10 mouse cellular contexts compared by ENCODE assay signal in the genomic region with DNA sequence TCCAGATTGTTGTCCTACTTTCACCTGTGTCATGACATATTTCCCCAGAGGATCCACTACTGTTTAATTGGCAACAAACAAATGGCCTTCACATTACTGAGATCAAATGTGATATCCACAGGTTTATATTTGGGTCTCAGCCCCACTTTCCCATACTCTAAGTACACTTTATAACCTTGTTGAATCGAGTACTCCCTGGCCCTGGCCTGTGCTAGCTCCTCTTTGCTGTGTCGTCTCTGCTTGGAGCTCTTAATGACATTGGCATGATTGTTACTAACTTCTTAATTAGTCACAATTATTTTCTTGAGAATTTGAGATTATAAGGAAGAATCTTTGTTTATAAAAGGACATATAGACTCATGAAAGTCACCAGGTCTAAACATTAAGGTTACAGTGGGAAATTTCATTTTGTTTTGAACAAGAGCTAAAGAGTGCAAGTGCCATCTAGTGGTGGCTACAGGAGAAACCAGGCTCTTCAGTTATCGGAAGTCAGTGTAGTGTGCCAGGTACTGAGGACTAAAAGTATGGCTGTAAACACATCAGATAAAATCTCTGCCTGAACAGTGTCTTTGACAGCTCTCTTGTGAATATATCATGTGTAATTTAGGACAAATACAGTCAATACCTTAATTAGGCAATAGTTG. TPM values are rescaled to one million over a fixed set of nuclear protein-coding genes. Genes with fewer than 3 reads are reported as not detected.
DNase-seq lines count a peak whose midpoint lies in the region; ATAC-seq lines count a peak whose summit lies in the region.
"Had no signal": no experiment of that assay in that cellular context is flagged by ENCODE, and none has a peak within 500 bp of the region (broad histone marks: within the 10 kb centered on the region; RNA-seq: fewer than 3 reads in every experiment).

No protein-coding gene starts in this region.

- 54% methylated on average over 3 of the region's 3 CpGs for WGBS in neural tube, embryonic 11.5 days
- 61% methylated on average over 3 of the region's 3 CpGs for WGBS in hindbrain, embryonic 15.5 days

- H3K9ac ChIP-seq in neural tube, embryonic 11.5 days (ENCODE audit: low read length), result no peak overlapping the region
- no peak overlapping the region for H3K9ac ChIP-seq in hindbrain, embryonic 15.5 days

- no peaks in the 10 kb centered on the region for H3K4me1 ChIP-seq in neural tube, embryonic 11.5 days (ENCODE audit: control insufficient read depth, insufficient read depth, low read length)
- no peaks in the 10 kb centered on the region for H3K4me1 ChIP-seq in hindbrain, embryonic 15.5 days (replicated peaks)

- H3K27me3 ChIP-seq in neural tube, embryonic 11.5 days (ENCODE audit: control insufficient read depth, insufficient read depth, low read length), result no peaks in the 10 kb centered on the region
- no peaks in the 10 kb centered on the region for H3K27me3 ChIP-seq in hindbrain, embryonic 15.5 days

- no peak overlapping the region for H3K27ac ChIP-seq in neural tube, embryonic 11.5 days (ENCODE audit: low read depth, low read length)
- no peak overlapping the region for H3K27ac ChIP-seq in hindbrain, embryonic 15.5 days (replicated peaks)

- H3K4me3 ChIP-seq in neural tube, embryonic 11.5 days (ENCODE audit: low read depth, low read length), result no peak overlapping the region
- no peak overlapping the region for H3K4me3 ChIP-seq in hindbrain, embryonic 15.5 days

- H3K36me3 ChIP-seq in neural tube, embryonic 11.5 days (ENCODE audit: control insufficient read depth, insufficient read depth, low read length), result no peaks in the 10 kb centered on the region
- no peaks in the 10 kb centered on the region for H3K36me3 ChIP-seq in hindbrain, embryonic 15.5 days
- H3K36me3 ChIP-seq: G1E had no signal

- H3K9me3 ChIP-seq in neural tube, embryonic 11.5 days (ENCODE audit: control insufficient read depth, low read length), result no peaks in the 10 kb centered on the region
- no peaks in the 10 kb centered on the region for H3K9me3 ChIP-seq in hindbrain, embryonic 15.5 days

- H3K4me2 ChIP-seq in neural tube, embryonic 11.5 days (ENCODE audit: low read depth), result no peak overlapping the region
- no peak overlapping the region for H3K4me2 ChIP-seq in hindbrain, embryonic 15.5 days

- DNase-seq in cerebellum, postnatal 14 days, result peak; percentile 21 to 30
- DNase-seq in cerebellum, adult 9-11 months, result no peak
- DNase-seq in neural tube, embryonic 11.5 days (ENCODE audit: low spot score), result peak; percentile 20
- DNase-seq in neural tube, embryonic 10.5 days (ENCODE audit: extremely low spot score, low spot score), result no peak
- DNase-seq in cerebellum, adult 8-10 months, result no peak
- no peak for DNase-seq in yolk sac, embryonic 10.5 days (ENCODE audit: low spot score)

- no peak for ATAC-seq in neural tube, embryonic 11.5 days (ENCODE audit: insufficient read depth, low FRiP score, low TSS enrichment)
- peak; percentile 66; the same call in 1 of the 2 replicates for ATAC-seq in hindbrain, embryonic 15.5 days (ENCODE audit: low FRiP score, low read depth)
- peak; percentile 80 for ATAC-seq in megakaryocyte-erythroid progenitor cell, adult 5-6 weeks (replicated peaks; ENCODE audit: low FRiP score, low TSS enrichment, poor library complexity, severe bottlenecking)

RNA-seq across cellular contexts. Expression of gene Ovch2, which starts 12.9 kb away (rescaled TPM):
- not detected in 2 replicates for polyA plus RNA-seq in neural tube, embryonic 11.5 days (2014; fragmentation: Nextera tagmentation; extraction: Ambion mirVana)
- not detected in 2 replicates for polyA plus RNA-seq in hindbrain, embryonic 15.5 days (2015; fragmentation: Nextera tagmentation; extraction: Ambion mirVana)
- not detected in 2 replicates for total RNA-seq in megakaryocyte-erythroid progenitor cell, adult 5-6 weeks (2014; fragmentation: Nextera tagmentation)
- not detected in 2 replicates for total RNA-seq in megakaryocyte-erythroid progenitor cell, adult 5-6 weeks (2017)
- total RNA-seq: G1E had no signal
- polyA plus RNA-seq: G1E; lung, embryonic 16.5 days had no signal

RNA-seq across cellular contexts. Expression of gene Olfr467, which starts 24.0 kb away (rescaled TPM):
- polyA plus RNA-seq in neural tube, embryonic 11.5 days (2014; fragmentation: Nextera tagmentation; extraction: Ambion mirVana), result not detected in 2 replicates
- polyA plus RNA-seq in hindbrain, embryonic 15.5 days (2015; fragmentation: Nextera tagmentation; extraction: Ambion mirVana), result not detected in 2 replicates
- not detected in 2 replicates for total RNA-seq in megakaryocyte-erythroid progenitor cell, adult 5-6 weeks (2014; fragmentation: Nextera tagmentation)
- not detected in 2 replicates for total RNA-seq in megakaryocyte-erythroid progenitor cell, adult 5-6 weeks (2017)
- total RNA-seq: G1E had no signal
- polyA plus RNA-seq: G1E; lung, embryonic 16.5 days had no signal

RNA-seq across cellular contexts. Expression of gene Cyb5r2, which starts 30.3 kb away (rescaled TPM):
- polyA plus RNA-seq in neural tube, embryonic 11.5 days (2014; fragmentation: Nextera tagmentation; extraction: Ambion mirVana), result 0.28 TPM in 1 of 2 replicates, not detected in the other
- 0.13 TPM in 2 replicates for polyA plus RNA-seq in hindbrain, embryonic 15.5 days (2015; fragmentation: Nextera tagmentation; extraction: Ambion mirVana)
- total RNA-seq in megakaryocyte-erythroid progenitor cell, adult 5-6 weeks (2014; fragmentation: Nextera tagmentation), result not detected in 2 replicates
- not detected in 2 replicates for total RNA-seq in megakaryocyte-erythroid progenitor cell, adult 5-6 weeks (2017)
- total RNA-seq: G1E had no signal
- polyA plus RNA-seq: G1E had no signal

RNA-seq across cellular contexts. Expression of gene Olfr469, which starts 37.2 kb away (rescaled TPM):
- polyA plus RNA-seq in neural tube, embryonic 11.5 days (2014; fragmentation: Nextera tagmentation; extraction: Ambion mirVana), result not detected in 2 replicates
- not detected in 2 replicates for polyA plus RNA-seq in hindbrain, embryonic 15.5 days (2015; fragmentation: Nextera tagmentation; extraction: Ambion mirVana)
- total RNA-seq in megakaryocyte-erythroid progenitor cell, adult 5-6 weeks (2014; fragmentation: Nextera tagmentation), result not detected in 2 replicates
- total RNA-seq in megakaryocyte-erythroid progenitor cell, adult 5-6 weeks (2017), result not detected in 2 replicates
- polyA plus RNA-seq: G1E; lung, embryonic 16.5 days had no signal

RNA-seq across cellular contexts. Expression of gene Olfr470, which starts 59.2 kb away (rescaled TPM):
- not detected in 2 replicates for polyA plus RNA-seq in neural tube, embryonic 11.5 days (2014; fragmentation: Nextera tagmentation; extraction: Ambion mirVana)
- not detected in 2 replicates for polyA plus RNA-seq in hindbrain, embryonic 15.5 days (2015; fragmentation: Nextera tagmentation; extraction: Ambion mirVana)
- total RNA-seq in megakaryocyte-erythroid progenitor cell, adult 5-6 weeks (2014; fragmentation: Nextera tagmentation), result not detected in 2 replicates
- not detected in 2 replicates for total RNA-seq in megakaryocyte-erythroid progenitor cell, adult 5-6 weeks (2017)
- polyA plus RNA-seq: G1E; lung, embryonic 16.5 days had no signal

Comparison
In these comparisons a context has a peak if more than half of its experiments do, and no peak if none do; other contexts are left out.
1. DNase-seq: peak in cerebellum, postnatal 14 days (2 of 2) and neural tube, embryonic 11.5 days (single experiment); none in cerebellum, adult 9-11 months (single experiment), neural tube, embryonic 10.5 days (single experiment), cerebellum, adult 8-10 months (single experiment) and yolk sac, embryonic 10.5 days (single experiment).